Mouse (Mus musculus): ENCODE data around the gene Tead3.
"Not testable (repeated sequence)": the region's sequence is repeated elsewhere in the genome, so short reads cannot be mapped to it uniquely, and the experiment has no call there.

Gene Tead3

DNA sequence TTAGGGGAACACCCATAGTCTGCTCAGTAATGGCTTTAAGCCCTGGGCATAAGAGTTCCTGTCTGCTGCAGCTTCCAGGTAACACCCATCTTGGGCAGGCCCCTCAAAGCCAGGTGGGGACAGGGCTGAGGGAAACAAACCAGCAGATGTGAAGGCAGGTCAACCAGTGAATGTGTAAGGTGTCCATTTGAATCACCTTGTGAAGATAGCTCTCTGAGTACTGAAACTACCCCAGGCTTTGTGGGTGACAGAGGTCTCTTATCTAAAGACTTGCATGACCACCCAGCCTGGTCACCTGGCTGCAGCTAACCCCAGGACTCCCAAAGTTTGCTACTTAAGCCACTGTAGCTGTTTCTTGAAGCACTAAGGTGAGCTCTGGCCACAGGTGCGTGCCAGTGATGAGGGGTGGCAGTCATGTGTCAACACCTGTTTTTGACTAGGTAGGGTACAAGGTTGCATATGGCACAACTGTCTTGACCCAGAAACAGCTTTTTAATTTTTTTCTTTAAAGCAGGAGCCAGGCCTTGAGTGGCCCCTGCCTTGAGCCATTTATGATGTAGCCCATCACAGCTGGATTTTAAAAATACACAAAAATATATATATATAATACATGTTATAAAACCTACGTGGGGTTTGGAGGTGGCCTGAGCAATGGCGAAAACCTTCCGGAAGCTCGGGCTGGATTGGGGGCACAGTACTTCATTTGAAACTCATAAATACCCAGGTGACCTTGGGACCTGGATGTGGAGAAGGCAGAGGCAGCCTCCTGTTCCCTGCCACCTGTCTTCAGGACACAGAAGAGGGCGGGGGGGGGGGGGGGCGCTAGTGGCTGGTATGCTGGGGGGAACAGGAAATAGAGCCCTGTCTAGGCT is 19.1 kb downstream of the Tead3 start:
- DNase-seq (ENCODE audit: low spot score in 2 of 2) = no peak

DNA sequence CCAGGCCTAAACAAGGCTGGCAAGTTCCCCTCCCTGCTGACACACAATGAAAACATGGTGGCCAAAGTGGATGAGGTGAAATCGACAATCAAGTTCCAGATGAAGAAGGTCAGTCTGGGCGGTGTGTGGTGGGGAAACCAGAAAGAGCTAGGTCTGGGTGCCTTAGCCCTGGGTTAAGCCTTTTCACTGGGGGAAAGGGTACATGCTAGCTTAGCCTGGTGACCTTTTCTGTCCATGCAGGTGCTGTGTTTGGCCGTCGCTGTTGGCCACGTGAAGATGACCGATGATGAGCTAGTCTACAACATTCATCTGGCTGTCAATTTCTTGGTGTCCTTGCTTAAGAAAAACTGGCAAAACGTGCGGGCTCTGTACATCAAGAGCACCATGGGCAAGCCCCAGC is 20.0 kb downstream of the Tead3 start:
- DNase-seq (ENCODE audit: low spot score in 2 of 2) = not testable (repeated sequence)

DNA sequence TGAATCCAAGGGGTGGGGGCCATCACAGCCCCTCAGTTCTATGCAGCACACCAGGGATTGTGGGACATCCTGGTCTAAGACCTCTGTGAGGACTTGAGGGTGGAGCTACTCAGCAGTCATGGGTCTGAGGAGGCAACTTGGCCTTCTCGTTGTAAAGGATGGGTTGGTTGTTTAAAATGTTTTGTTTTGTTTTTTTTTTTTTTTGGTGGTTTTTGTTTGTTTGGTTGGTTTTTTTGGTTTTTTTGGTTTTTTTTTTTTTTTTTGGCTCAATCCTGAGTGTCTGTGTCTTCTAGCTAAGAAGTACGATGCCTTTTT is 20.4 kb downstream of the Tead3 start:
- DNase-seq (ENCODE audit: low spot score in 2 of 2) = no peak

DNA sequence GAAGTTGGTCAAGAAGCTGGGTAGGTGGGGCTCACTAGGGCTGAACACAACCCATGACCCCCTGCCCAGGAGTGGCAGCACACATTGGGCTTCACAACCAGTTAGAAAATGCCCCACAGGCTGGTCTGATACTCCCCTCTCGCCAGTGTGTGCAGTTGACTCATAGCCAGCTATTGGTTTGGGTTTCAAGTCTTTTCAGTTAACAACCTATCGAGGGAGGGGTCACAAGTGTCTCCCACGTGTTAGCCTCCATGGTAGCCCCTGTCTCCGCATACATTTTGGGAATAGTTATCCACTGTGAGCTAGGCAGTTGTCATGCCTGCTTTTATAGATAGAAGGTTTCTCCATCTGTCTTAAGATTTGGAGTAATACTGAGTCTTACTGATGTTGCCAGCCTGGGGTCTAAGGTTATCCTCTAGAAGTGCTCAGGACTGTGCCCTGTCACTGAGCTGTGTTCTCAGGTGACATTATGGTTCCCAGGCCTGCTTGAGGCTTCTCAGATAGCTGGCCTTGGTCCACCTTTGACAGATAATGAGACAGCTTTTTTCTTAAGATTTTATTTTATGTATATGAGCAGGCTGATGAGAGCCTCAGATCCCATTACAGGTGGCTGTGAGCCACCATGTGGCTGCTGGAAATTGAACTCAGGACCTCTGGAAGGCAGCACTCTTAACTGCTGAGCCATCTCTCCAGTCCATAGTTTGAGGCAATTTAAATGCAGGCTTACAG is 20.9 kb downstream of the Tead3 start:
- no peak for DNase-seq (ENCODE audit: low spot score in 2 of 2)

DNA sequence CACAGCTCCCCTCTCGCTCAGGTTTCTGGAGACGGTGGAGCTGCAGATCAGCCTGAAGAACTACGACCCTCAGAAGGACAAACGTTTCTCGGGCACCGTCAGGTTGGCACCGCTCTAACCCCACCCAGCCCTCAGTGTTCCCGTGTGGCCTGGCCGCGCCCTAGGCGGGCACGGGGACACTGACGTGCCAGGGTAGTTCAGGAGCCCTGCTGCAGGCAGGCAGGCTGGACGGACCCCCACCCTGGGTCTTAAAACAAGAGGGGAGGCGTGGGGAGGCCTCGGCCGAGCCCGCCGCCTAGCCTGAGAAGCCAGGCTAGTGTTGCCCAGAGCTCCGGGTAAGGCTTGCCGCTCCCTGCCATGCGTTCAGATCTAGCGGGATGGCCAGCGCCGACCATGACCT is 21.7 kb downstream of the Tead3 start:
- DNase-seq (ENCODE audit: low spot score in 2 of 2) = no peak

DNA sequence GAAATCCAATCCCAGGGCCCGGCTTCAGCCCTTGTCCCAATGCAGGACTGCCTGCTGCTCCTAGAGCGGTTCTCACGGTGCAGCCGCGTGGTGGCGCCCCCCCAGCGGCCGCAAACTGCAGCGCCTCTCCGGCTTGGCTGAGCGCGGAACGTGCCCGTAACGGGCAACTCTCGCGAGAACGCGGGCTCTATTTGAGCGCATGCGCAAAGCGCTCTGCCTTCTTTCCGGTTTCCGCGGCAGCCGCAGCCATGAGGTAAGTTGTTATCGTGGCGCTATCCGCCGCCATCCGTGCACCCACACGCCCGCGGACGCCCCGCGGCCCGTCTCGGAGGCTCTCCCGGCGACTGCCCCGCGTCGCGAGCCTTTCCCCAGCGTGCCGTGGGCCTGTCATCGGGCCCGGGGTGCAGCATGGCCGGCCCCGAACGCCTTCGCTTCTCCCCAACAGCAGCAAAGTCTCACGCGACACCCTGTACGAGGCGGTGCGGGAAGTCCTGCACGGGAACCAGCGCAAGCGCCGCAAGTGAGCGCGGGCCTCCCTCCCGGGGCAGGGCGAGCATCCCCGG is 22.2 kb downstream of the Tead3 start, which contains the start of gene Rpl10a:
Rpl10a (plus strand) TSS at position 106 of the 563 bp plus-strand sequence.
- DNase-seq (ENCODE audit: low spot score in 2 of 2) = peak; percentile 97 to 98

DNA sequence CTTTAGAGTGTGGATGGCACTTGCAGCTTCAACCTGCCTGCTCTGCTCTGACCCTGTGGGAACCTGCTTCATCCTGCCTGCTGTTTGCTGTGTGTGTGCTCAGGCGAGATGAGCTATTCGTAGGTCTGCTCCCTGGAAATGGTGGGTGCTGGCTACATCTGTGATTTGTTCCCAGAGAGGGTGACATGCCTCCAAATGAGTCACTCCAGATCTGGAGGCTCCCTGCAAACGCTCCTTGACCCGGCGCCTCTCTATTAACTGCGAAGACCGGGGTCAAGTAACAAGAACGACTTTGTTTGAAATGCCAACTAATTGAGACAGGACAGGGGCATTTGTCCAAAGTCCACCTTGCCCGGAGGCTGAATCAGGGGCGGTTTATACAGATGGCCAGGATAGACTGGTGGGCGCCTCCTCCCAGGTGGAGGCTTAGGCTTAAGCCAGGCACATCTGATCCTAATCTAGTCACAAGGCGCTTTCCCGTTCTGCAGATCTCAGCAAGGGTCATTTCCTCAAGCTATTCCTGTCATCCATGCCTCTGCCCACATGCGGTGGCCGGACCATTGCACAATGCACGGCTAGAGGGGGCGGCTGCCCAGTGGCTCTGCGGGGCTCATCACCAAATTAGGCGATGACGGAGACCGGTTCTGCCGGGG is 22.8 kb downstream of the Tead3 start:
- DNase-seq (ENCODE audit: low spot score in 2 of 2) = no peak

DNA sequence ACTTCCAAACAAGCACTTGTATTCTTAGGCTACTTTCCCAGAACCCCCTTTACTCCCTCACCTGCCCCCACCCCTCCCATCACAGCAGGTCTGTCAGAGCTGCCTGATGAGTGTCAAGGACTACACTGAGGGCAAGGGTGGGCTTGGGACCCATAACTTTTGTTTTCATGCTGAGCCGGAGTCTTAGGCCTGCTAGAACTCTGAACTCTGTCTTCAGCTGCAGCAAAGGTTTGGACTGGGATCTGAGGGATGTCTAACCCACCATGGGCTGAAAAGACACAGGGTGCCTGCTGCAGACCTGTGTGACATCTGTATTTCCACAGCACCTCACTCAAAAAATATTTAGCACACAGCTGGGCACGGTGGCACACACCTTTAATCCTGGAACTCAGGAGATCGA is 23.7 kb downstream of the Tead3 start:
- DNase-seq (ENCODE audit: low spot score in 2 of 2) = no peak

DNA sequence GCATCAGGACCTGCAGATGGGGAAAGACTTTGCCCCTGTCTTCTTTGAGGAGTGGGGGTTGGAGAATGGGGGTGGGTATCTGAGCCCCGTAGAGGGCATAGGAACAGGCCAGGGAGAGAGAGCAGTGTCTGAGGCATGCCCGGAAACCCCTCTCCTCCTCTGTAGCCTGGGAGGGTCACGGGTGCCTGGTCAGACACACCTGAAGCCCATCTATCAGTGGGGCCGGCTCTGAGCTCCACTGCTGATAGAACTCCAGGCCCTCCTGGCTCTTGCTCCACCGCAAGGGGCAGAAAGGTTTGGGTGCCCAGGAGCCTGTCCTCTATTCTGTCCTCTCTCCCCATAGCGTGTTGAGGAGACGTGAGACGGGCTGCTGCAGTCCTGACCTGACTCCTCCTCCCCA is 24.9 kb downstream of the Tead3 start:
- DNase-seq (ENCODE audit: low spot score in 2 of 2) = no peak

DNA sequence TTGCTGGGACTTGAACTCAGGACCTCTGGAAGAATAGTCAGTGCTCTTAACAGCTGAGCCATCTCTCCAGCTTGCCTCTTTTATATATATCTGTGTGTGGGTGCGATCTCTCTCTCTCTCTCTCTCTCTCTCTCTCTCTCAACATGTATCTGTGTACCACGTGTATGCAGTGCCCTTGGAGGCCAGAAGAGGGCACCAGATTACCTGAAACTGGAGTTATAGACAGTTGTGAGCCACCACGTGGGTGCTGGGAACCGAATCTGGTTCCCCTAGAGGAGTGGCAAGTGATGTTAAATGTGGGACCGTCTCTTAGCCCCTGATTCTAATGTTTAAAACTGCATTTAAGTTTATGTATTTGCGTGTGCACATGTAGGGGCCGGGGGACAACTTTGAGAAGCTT is 26.2 kb downstream of the Tead3 start:
- DNase-seq (ENCODE audit: low spot score in 2 of 2) = not testable (repeated sequence)

DNA sequence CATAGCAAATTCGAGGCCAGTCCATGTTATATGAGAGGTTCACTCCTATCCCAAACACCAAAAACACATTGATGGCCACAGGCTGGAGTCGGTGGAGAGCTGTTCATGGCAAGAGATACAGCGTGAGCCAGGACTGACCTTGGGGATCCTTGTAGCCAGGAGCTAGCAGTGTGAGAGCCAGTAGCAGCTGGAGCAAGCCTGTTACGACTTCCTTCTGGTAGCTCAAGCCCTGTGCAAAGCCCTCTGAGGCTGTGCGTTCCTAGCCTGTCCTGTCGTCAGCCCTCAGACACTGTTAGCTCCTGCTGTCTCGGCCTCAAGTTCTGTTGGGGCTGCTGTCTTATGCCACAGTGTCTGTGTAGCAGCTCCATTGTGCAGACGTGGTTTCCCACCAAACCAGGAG is 26.8 kb downstream of the Tead3 start:
- DNase-seq (ENCODE audit: low spot score in 2 of 2) = no peak

DNA sequence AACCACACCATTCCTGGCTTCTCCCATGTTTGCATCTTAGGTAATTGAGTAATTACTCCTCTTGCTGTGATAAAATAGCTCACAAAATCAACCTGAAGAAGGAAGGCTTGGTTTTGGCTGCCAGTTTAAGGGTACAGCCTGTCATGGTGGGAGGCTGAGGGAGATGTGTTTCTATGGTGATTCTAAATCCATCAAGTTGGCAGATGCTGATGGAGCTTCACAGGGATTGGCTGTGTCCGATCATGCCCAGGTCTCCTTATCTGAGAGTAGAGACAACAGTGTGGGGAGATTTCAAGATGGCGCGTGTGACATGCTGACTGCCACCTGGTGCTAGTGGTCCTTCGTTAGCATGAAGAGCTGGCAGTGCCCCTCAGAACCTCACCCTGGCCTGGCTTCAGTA is 28.9 kb downstream of the Tead3 start:
- no peak for DNase-seq (ENCODE audit: low spot score in 2 of 2)

DNA sequence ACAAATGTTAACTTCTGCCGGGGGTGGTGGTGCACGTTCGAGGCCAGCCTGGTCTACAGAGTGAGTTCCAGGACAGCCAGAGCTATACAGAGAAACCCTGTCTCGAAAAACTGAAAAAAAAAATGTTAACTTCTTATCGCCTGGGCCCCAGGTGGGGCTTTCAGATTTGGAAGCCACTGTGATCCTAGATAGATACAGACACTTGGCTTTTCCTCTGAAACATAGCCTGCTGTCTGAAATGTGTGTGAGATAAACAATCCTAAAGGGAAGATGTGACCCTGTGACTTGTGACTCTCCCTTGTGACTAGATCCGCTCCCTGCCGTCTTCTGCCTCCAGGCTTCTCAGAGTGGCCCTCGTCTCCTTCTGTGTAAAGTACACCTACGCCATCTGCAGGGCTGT is 32.9 kb downstream of the Tead3 start:
- DNase-seq (ENCODE audit: low spot score in 2 of 2) = no peak

DNA sequence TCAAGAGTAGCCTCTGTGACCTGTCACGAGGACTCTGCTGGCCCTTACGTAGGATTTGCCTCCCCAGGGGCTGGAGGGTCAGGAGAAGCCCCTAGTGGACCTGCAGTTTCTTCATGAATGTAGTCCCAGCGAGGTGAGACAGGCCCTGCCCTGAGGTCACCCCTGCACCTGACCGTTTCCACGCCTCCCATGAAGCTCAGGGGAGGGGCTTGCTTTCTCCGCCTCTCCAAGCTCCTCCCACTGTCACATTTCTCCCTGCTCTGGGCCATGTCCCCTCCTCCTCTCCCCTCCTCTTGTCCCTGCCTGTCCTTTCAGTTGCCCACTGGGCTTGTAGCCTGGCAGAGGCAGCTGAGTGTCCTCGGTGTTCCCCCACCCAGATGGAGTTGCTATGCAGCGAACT is 33.5 kb downstream of the Tead3 start:
- DNase-seq (ENCODE audit: low spot score in 2 of 2) = no peak

DNA sequence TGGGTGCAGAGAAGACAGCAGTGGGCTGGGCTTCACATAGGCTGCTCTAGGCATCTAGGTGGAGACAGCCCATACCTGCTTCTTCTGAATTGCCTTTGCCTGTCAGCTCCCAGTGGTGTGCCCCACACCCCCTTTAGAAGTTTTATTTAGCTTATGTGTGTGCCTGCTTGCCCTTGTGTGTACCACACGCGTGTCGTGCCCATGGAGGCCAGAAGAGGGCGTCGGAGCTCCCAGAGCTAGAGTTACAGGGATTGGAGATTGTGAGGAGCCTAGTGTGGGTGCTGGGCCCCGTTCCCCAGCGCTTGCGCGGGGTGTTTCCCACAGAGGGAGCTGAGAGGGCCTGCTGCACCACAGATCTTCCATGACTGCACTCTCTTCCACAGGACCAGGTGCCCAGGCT is 34.1 kb downstream of the Tead3 start:
- no peak for DNase-seq (ENCODE audit: low spot score in 2 of 2)

DNA sequence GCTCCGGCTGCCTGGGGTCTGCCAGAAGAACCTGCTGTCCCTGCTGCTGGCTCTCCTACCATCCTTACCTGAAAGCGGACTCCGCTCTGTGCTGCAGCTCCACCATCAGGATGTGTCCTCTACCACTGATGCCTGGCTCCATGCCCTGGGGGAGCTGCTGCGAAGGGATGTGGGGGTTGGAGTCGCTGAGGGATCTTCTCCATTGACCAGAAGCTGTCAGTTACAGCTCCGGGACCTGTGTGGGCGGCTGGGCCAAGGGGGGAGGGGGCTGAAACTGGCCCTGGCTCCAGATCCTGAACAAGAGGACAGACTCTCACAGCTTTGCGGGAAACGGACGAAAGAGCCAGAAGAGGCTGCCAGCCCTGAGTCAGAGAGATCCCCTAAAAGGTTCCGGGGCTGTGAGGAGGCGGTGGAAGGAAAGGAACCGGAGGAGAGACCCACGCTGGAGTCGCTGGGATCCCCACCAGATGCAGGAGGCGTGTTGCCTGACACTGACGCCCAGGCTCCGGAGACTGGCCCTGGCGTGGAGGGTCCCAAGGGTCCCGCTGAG is 34.9 kb downstream of the Tead3 start:
- no peak for DNase-seq (ENCODE audit: low spot score in 2 of 2)

DNA sequence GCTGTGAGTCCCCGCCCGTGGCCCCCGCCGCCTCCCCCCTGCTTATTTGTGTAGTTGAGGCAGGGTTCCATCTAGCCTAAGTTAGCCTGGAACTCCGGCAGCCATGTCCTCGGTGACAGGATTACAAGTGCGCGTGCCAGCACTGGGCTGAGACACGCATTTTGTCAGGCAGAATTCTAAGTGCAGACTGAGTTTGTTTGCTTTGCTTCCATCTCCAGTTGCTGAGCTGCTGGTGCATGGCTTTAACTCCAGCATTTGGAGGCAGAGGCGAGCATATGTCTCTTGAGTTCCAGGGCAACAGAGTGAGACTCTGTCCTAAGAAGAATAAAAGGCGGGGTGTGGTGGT is 36.8 kb downstream of the Tead3 start:
- no peak for DNase-seq (ENCODE audit: low spot score in 2 of 2)

DNA sequence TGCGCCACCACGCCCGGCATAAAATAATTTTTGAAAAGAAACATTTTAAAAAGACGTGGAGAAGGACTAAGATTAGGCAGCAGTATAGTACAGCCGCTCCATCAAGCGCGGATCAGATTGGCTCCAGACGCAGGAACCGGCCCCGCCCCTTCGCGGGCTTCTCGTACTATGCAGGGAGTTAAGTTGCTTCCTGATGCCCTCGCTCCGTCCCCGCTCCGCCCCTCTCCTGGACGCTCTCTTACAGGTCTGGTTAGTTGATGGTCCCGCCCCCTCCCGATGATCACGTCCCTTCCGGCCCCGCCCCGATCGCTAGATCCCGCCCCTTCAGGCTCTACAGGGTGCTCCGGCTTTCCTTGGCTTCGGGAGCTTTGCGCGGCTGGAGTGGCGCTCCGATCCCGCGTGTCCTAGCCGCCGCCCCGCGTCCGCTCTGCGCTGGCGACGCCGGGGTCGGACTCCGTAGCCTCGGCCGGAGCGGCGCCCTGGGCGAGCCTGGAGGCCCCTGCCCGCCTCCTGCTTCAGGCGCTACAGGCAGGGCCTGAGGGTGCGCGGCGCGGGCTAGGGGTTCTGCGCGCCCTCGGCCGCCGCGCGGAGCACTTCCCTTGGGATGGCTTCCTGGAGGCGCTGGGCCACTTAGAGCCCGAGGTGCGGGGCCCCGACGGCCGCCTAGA is 37.3 kb downstream of the Tead3 start, which contains the start of gene Fance:
Fance (plus strand) TSS at position 308 of the 668 bp plus-strand sequence.
- DNase-seq (ENCODE audit: low spot score in 2 of 2) = peak; percentile 91

DNA sequence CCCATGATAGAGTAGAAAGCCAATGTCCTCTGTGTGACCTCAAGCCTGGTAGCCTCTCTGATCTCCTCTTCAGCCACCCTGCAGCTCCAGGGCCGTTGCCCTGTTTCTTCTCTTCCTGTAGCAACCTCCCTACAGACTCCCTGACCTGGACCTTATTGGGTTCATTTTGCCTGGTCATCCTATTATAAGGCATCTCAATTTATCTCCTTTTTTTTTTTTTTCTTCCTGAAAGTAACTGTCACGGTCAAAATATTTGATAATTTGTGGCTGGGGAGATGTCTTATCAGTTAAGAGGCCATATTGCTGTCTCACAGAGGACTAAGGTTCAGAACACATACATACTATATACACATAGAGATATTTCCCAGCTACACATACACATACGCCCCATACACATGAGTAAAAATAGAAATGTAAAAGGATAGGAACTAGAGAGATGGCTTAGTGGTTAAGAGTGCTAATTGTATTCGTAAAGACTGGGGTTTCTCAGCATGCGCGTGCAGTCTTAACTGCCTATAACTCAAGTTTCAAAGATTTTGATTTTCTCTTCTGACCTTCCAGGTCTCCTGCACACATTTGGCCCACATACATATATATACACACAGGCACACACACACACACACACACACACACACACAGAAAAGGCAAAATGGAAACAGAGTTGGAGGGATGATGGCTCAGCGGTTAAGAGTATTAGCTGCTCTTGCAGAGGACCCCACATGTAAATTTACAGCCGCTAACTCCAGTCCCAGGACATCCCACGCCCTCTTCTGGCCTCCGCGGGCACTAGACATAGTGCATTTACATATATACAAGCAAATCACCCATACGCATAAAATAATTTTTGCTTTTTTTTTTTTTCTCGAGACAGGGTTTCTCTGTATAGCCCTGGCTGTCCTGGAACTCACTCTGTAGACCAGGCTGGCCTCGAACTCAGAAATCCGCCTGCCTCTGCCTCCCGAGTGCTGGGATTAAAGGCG is 38.1 kb downstream of the Tead3 start:
- DNase-seq (ENCODE audit: low spot score in 2 of 2) = peak in 1 of 2 experiments; percentile 43

DNA sequence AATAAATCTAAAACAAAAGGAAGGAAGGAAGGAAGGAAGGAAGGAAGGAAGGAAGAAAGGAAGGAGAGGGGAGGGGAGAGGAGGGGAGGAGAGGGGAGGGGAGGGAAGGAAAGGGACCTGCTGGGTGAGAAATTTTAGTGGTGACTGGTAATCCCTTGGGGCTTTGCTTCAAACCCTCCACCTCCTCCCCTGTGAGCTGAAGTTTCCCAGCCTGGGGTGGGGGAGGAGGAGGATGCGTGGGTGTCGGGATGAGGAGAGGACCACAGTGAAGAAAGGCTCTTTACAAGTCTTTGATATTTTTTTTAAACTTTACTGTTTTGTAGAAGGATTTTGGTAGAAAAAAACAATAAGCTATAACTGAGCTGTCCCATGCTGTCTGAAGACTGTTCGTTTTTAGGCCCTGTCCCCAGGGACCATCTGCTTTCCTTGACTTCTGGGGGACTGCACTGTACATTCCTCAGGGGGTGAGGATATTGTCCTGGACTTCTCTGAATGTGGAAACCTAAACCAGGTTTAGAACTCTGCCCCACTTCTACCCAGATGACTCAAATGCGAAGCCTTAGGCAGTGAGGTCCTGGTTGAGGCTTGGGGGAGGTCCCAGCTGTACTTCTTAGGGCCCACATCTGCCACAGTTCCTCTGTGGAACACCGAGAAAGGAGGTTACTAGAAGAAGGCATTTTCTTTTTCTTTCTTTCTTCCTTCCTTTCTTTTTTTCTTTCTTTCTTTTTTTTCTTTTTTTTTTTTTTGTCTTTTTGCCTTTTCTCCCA is 39.1 kb downstream of the Tead3 start:
- no peak for DNase-seq (ENCODE audit: low spot score in 2 of 2)
